Mouse (Mus musculus): ENCODE measurements around the gene Slc2a12. TPM values are rescaled to one million over a fixed set of nuclear protein-coding genes. Genes with fewer than 3 reads are reported as not detected.

The Slc2a12 gene
- total and polyA plus RNA-seq, 3 experiments: 0.01 to 0.35 TPM; not detected in 1

DNA sequence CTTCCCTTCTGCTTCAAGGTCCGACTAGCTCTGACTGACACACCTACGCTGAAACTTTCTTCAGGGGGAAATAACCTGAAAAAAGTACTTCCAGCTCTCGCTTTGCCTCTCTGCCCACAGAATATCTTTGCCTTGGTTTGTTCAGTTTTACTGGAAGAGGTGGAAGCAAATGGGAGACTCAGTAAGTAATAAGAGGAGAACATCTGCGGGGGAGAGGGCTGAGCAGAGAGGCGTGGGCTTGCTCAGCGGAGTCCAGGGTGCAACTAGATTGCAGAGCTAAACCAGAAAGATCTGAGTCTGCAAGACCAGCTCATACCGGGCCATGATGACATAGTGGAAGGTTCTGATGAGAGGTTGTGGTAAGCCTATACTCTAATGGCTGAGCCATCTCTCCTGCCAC lies 13.3 kb upstream of the Slc2a12 start:
- H3K27ac ChIP-seq (ENCODE audit: control insufficient read depth, low read depth, low read length): no peak overlapping the region
- H3K9ac ChIP-seq (ENCODE audit: control insufficient read depth, low read depth, low read length, poor library complexity, severe bottlenecking): no peak overlapping the region
- no peaks in the 10 kb centered on the region for H3K79me2 ChIP-seq (ENCODE audit: control insufficient read depth, insufficient read depth, low read length, poor library complexity)
- H3K27me3 ChIP-seq (ENCODE audit: control insufficient read depth in 1 of 2, insufficient read depth in 2 of 2, low read length in 2 of 2): no peaks in the 10 kb centered on the region
- DNase-seq (ENCODE audit: low read depth, low spot score): no peak
- TF ChIP-seq E2F4 (IDR thresholded peaks at IDR 0.05; ENCODE audit: borderline replicate concordance, low read depth, low read length): no peak
- TF ChIP-seq POLR2A (IDR thresholded peaks at IDR 0.05; ENCODE audit: control insufficient read depth in 1 of 2, insufficient read depth in 1 of 2, low read depth in 1 of 2, low read length in 2 of 2, poor library complexity in 1 of 2): no peak
- no peak for TF ChIP-seq GABPA (IDR thresholded peaks at IDR 0.05; ENCODE audit: low read depth, low read length)
- no peak for TF ChIP-seq MYB (IDR thresholded peaks at IDR 0.05; ENCODE audit: low read depth, low read length)
- TF ChIP-seq MXI1 (IDR thresholded peaks at IDR 0.05; ENCODE audit: low read depth, low read length): no peak
- TF ChIP-seq MEF2A (IDR thresholded peaks at IDR 0.05; ENCODE audit: extremely low read depth, insufficient replicate concordance, low read depth, low read length, poor library complexity, severe bottlenecking): no peak
- TF ChIP-seq GATA1 (IDR thresholded peaks at IDR 0.05; ENCODE audit: low read depth, low read length): no peak
- H3K4me3 ChIP-seq (ENCODE audit: control insufficient read depth in 1 of 2, insufficient read depth in 1 of 2, low read depth in 2 of 2, low read length in 2 of 2): no peak overlapping the region
- H3K9me3 ChIP-seq (replicated peaks; ENCODE audit: insufficient read depth, low read length): no peaks in the 10 kb centered on the region
- no peaks in the 10 kb centered on the region for H3K36me3 ChIP-seq (ENCODE audit: control insufficient read depth in 1 of 2, insufficient read depth in 2 of 2, low read length in 2 of 2)
- H3K4me1 ChIP-seq (ENCODE audit: control insufficient read depth in 1 of 2, insufficient read depth in 2 of 2, low read length in 2 of 2): no peaks in the 10 kb centered on the region

DNA sequence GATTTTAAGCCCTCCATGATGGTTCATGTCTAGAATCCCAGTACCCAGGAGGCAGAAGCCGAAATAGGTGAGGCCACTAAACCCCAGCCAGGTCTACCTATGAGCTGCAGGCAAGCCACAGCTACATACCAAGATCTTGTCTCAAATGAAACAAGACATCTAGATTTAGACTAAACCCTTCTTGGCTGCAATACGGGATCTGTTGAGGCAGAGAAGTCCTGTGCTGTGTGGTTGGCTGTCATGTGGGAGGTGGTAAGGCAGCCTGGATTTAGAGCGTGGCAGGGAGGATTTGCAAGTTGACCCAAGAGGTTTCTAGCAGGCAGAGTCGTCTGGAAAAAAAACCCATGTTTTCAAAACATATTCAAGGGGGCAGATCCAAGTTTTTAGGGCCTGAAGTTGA lies 12.9 kb upstream of the Slc2a12 start:
- Histone ChIP-seq H3K27me3 (ENCODE audit: control insufficient read depth in 1 of 2, insufficient read depth in 2 of 2, low read length in 2 of 2) (no peaks in the 10 kb centered on the region), H3K9ac (ENCODE audit: control insufficient read depth, low read depth, low read length, poor library complexity, severe bottlenecking) (no peak overlapping the region), H3K36me3 (ENCODE audit: control insufficient read depth in 1 of 2, insufficient read depth in 2 of 2, low read length in 2 of 2) (no peaks in the 10 kb centered on the region), H3K27ac (ENCODE audit: control insufficient read depth, low read depth, low read length) (no peak overlapping the region), H3K4me3 (ENCODE audit: control insufficient read depth in 1 of 2, insufficient read depth in 1 of 2, low read depth in 2 of 2, low read length in 2 of 2) (no peak overlapping the region), H3K9me3 (replicated peaks; ENCODE audit: insufficient read depth, low read length) (no peaks in the 10 kb centered on the region), H3K79me2 (ENCODE audit: control insufficient read depth, insufficient read depth, low read length, poor library complexity) (no peaks in the 10 kb centered on the region), H3K4me1 (ENCODE audit: control insufficient read depth in 1 of 2, insufficient read depth in 2 of 2, low read length in 2 of 2) (no peaks in the 10 kb centered on the region)
- no peak for DNase-seq (ENCODE audit: low read depth, low spot score)
- no peak for TF ChIP-seq ZC3H11A (IDR thresholded peaks at IDR 0.05; ENCODE audit: low read depth, low read length)
- TF ChIP-seq MXI1 (IDR thresholded peaks at IDR 0.05; ENCODE audit: low read depth, low read length): no peak
- TF ChIP-seq ZNF384 (IDR thresholded peaks at IDR 0.05; ENCODE audit: low read depth, low read length): no peak
- TF ChIP-seq TAL1 (IDR thresholded peaks at IDR 0.05; ENCODE audit: low read length): no peak
- TF ChIP-seq GATA1 (IDR thresholded peaks at IDR 0.05; ENCODE audit: low read depth, low read length): no peak
- TF ChIP-seq POLR2AphosphoS5 (IDR thresholded peaks at IDR 0.05; ENCODE audit: borderline replicate concordance, low read depth, low read length): no peak

DNA sequence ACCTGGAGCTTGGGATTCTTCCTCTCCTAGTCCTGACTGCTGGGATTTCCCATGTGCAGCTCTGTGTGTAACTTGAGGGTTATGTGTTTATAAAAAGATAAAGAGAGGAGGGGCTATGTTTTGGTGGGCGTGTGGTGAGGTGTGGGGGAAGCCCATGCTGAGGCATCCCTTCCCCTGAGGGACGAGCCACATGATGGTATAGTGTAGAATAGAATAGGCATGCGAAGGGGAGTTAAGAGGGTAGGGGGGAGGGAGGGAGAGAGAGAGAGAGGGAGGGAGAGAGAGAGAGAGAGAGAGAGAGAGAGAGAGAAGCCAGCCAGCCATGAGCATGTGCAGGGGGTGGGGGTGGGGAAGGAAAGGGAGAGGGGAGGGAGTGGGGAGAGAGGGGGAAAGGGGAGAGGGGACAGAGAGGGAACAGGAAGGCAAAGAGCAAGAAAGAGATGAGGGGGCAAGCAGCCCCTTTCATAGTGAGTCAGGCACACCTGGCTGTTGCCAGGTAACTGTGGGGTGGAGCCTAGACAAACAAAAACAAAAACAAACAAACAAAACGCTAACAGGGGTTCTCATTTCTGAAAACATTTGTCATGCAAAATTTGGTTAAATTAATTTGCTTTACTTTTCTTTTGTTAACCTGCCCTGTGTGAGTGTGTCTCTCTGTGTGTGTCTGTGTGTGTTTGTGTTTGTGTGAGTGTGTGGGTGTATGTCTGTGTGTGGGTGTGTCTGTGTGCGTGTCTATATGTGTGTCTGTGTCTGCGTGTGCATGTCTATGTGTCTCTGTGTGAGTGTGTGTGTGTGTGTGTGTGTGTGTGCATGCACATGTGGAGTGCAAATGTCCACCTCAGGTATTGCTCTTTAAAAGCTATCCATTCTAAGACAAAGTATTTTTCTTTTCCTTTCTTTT lies 11.2 kb upstream of the Slc2a12 start:
- no peak for DNase-seq (ENCODE audit: low read depth, low spot score)
- no peak overlapping the region for H3K27ac ChIP-seq (ENCODE audit: control insufficient read depth, low read depth, low read length)
- H3K9ac ChIP-seq (ENCODE audit: control insufficient read depth, low read depth, low read length, poor library complexity, severe bottlenecking): no peak overlapping the region
- H3K79me2 ChIP-seq (ENCODE audit: control insufficient read depth, insufficient read depth, low read length, poor library complexity): no peaks in the 10 kb centered on the region
- H3K27me3 ChIP-seq (ENCODE audit: control insufficient read depth in 1 of 2, insufficient read depth in 2 of 2, low read length in 2 of 2): no peaks in the 10 kb centered on the region
- no peaks in the 10 kb centered on the region for H3K36me3 ChIP-seq (ENCODE audit: control insufficient read depth in 1 of 2, insufficient read depth in 2 of 2, low read length in 2 of 2)
- no peak for TF ChIP-seq GATA1 (IDR thresholded peaks at IDR 0.05; ENCODE audit: low read depth, low read length)
- TF ChIP-seq HCFC1 (IDR thresholded peaks at IDR 0.05; ENCODE audit: low read depth, low read length): no peak
- TF ChIP-seq CTCF (IDR thresholded peaks at IDR 0.05 in 2 of 3, conservative IDR thresholded peaks at IDR 0.05 in 1 of 3; ENCODE audit: control insufficient read depth in 1 of 3, insufficient read depth in 1 of 3, low read depth in 2 of 3, low read length in 3 of 3, poor library complexity in 1 of 3, severe bottlenecking in 1 of 3): no peak
- TF ChIP-seq EP300 (IDR thresholded peaks at IDR 0.05; ENCODE audit: low read depth in 1 of 2, low read length in 2 of 2): no peak
- no peak for TF ChIP-seq NRF1 (IDR thresholded peaks at IDR 0.05; ENCODE audit: insufficient read depth, low read depth, low read length, poor library complexity, severe bottlenecking)
- TF ChIP-seq GABPA (IDR thresholded peaks at IDR 0.05; ENCODE audit: low read depth, low read length): no peak
- no peak for TF ChIP-seq NELFE (IDR thresholded peaks at IDR 0.05; ENCODE audit: low read depth, low read length)
- no peak for TF ChIP-seq ETS1 (IDR thresholded peaks at IDR 0.05; ENCODE audit: low read depth, low read length)
- TF ChIP-seq TBP (IDR thresholded peaks at IDR 0.05; ENCODE audit: low read depth, low read length): no peak
- TF ChIP-seq CHD2 (IDR thresholded peaks at IDR 0.05; ENCODE audit: low read length): no peak
- TF ChIP-seq USF2 (IDR thresholded peaks at IDR 0.05; ENCODE audit: borderline replicate concordance in 1 of 2, insufficient read depth in 1 of 2, low read depth in 1 of 2, low read length in 2 of 2): no peak
- TF ChIP-seq RCOR1 (IDR thresholded peaks at IDR 0.05; ENCODE audit: low read depth, low read length): no peak
- no peaks in the 10 kb centered on the region for H3K9me3 ChIP-seq (replicated peaks; ENCODE audit: insufficient read depth, low read length)
- H3K4me1 ChIP-seq (ENCODE audit: control insufficient read depth in 1 of 2, insufficient read depth in 2 of 2, low read length in 2 of 2): no peaks in the 10 kb centered on the region
- H3K4me3 ChIP-seq (ENCODE audit: control insufficient read depth in 1 of 2, insufficient read depth in 1 of 2, low read depth in 2 of 2, low read length in 2 of 2): no peak overlapping the region

Data from MEL (cell line).